Mouse (Mus musculus): ENCODE data around the gene Scfd2. TPM values are rescaled to one million over a fixed set of nuclear protein-coding genes. Genes with fewer than 3 reads are reported as not detected.

Gene Scfd2
- polyA plus RNA-seq, 1 experiment from 2014 or later, result 21.0 TPM

Other genes starting within 250 kb of the Scfd2 start
- gene Fip1l1, start 3.7 kb upstream of the Scfd2 start, polyA plus RNA-seq (2015; fragmentation: Nextera tagmentation; extraction: Ambion mirVana), result 86.7 and 89.5 TPM in 2 replicates
- 3.6 and 4.4 TPM in 2 replicates for gene Lnx1, start 171.2 kb upstream of the Scfd2 start, polyA plus RNA-seq (2015; fragmentation: Nextera tagmentation; extraction: Ambion mirVana)

Data from embryonic facial prominence, embryonic 15.5 days (tissue).